8 mouse cellular contexts compared by ENCODE assay signal in genomic region chr2:147083471-147084365, GRCm38 (mm10). TPM values are rescaled to one million over a fixed set of nuclear protein-coding genes. Genes with fewer than 3 reads are reported as not detected.
A peak's percentile ranks its signal among the peaks of the same experiment; 100 is the strongest.
DNase-seq lines count a peak whose midpoint lies in the region; ATAC-seq and TF ChIP-seq lines count a peak whose summit lies in the region.

No protein-coding gene starts in this region.

- H3K27me3 ChIP-seq in heart, embryonic 16.5 days (ENCODE audit: control insufficient read depth, insufficient read depth, low read length), result peaks cover 58% of the 10 kb centered on the region
- H3K27me3 ChIP-seq in midbrain, embryonic 11.5 days (ENCODE audit: control insufficient read depth, insufficient read depth, low read length), result peaks cover 74% of the 10 kb centered on the region
- H3K27me3 ChIP-seq in testis, adult 2 months (ENCODE audit: control insufficient read depth, insufficient read depth, low read length), result peaks cover 2% of the 10 kb centered on the region

- peak; percentile 16 for DNase-seq in right cerebral cortex, postnatal 25 days
- no peak for DNase-seq in right cerebral cortex, postnatal 14 days
- peak; percentile 74 for DNase-seq in embryo, embryonic 9.5 days (ENCODE audit: extremely low spot score)
- peak; percentile 26 for DNase-seq in kidney, postnatal 14 days
- peak; percentile 97 for DNase-seq in midbrain, embryonic 11.5 days (ENCODE audit: low spot score, missing footprints)
- no peak for DNase-seq in right cerebral cortex, adult 18-20 months

- no peaks in the 10 kb centered on the region for H3K36me3 ChIP-seq in heart, embryonic 16.5 days (ENCODE audit: control insufficient read depth, insufficient read depth)
- H3K36me3 ChIP-seq in midbrain, embryonic 11.5 days (ENCODE audit: control insufficient read depth, insufficient read depth, low read length), result no peaks in the 10 kb centered on the region
- H3K36me3 ChIP-seq in testis, adult 2 months (ENCODE audit: control insufficient read depth, insufficient read depth, low read length), result no peaks in the 10 kb centered on the region

- no peaks in the 10 kb centered on the region for H3K9me3 ChIP-seq in heart, embryonic 16.5 days (replicated peaks; ENCODE audit: control insufficient read depth, low read length)
- no peaks in the 10 kb centered on the region for H3K9me3 ChIP-seq in midbrain, embryonic 11.5 days (ENCODE audit: control insufficient read depth, low read length)

- H3K9ac ChIP-seq in heart, embryonic 16.5 days (ENCODE audit: low read length), result no peak overlapping the region
- H3K9ac ChIP-seq in midbrain, embryonic 11.5 days (ENCODE audit: low read length), result no peak overlapping the region

- peaks cover 9% of the 10 kb centered on the region; the same call in 1 of the 2 replicates for H3K4me1 ChIP-seq in heart, embryonic 16.5 days (ENCODE audit: control insufficient read depth, insufficient read depth, low read length)
- H3K4me1 ChIP-seq in midbrain, embryonic 11.5 days (ENCODE audit: control insufficient read depth, insufficient read depth, low read length), result peaks cover 8% of the 10 kb centered on the region
- peaks cover 3% of the 10 kb centered on the region for H3K4me1 ChIP-seq in testis, adult 2 months (ENCODE audit: control insufficient read depth, insufficient read depth, low read length)

- TF ChIP-seq POLR2A in testis, adult 2 months (IDR thresholded peaks at IDR 0.05; ENCODE audit: control insufficient read depth, low read depth, low read length), result no peak

- TF ChIP-seq CTCF in testis, adult 2 months (IDR thresholded peaks at IDR 0.05; ENCODE audit: control insufficient read depth, insufficient read depth, insufficient replicate concordance, low read depth, low read length), result no peak

- peak overlapping the region; percentile 75 for H3K4me2 ChIP-seq in heart, embryonic 16.5 days (ENCODE audit: low read depth, low read length)
- H3K4me2 ChIP-seq in midbrain, embryonic 11.5 days, result no peak overlapping the region

- no peak overlapping the region for H3K27ac ChIP-seq in heart, embryonic 16.5 days (ENCODE audit: low read length)
- no peak overlapping the region for H3K27ac ChIP-seq in midbrain, embryonic 11.5 days (ENCODE audit: low read depth, low read length)
- H3K27ac ChIP-seq in testis, adult 2 months (ENCODE audit: control insufficient read depth, insufficient read depth, low read depth, low read length), result no peak overlapping the region

- peak; percentile 52 for ATAC-seq in heart, embryonic 16.5 days (replicated peaks; ENCODE audit: extremely low read depth, insufficient read depth, low FRiP score)
- ATAC-seq in midbrain, embryonic 11.5 days (ENCODE audit: low FRiP score), result peak; percentile 58

- H3K4me3 ChIP-seq in heart, embryonic 16.5 days (ENCODE audit: low read length), result peak overlapping the region; percentile 57
- peak overlapping the region; percentile 35 for H3K4me3 ChIP-seq in midbrain, embryonic 11.5 days (ENCODE audit: low read depth, low read length)
- peak overlapping the region; percentile 79 for H3K4me3 ChIP-seq in testis, adult 2 months (ENCODE audit: control insufficient read depth, low read depth, low read length)

- WGBS in heart, embryonic 16.5 days, result under 1% methylated on average over 71 of the region's 72 CpGs
- WGBS in midbrain, embryonic 11.5 days, result under 1% methylated on average over 72 of the region's 72 CpGs

RNA-seq across cellular contexts. Expression of gene Nkx2-4, which starts 1.5 kb away (rescaled TPM):
- not detected in 2 replicates for polyA plus RNA-seq in heart, embryonic 16.5 days (2015; fragmentation: Nextera tagmentation; extraction: Ambion mirVana)
- 3.0 and 4.3 TPM in 2 replicates for polyA plus RNA-seq in midbrain, embryonic 11.5 days (2014; fragmentation: Nextera tagmentation; extraction: Ambion mirVana)
- 1.5 and 1.8 TPM in 2 replicates for polyA plus RNA-seq in testis, adult 2 months (2012; rRNA removed)

Comparison
In these comparisons a context has a peak if more than half of its experiments do, and no peak if none do; other contexts are left out.
1. DNase-seq: peak in right cerebral cortex, postnatal 25 days (single experiment), embryo, embryonic 9.5 days (single experiment), kidney, postnatal 14 days (single experiment) and midbrain, embryonic 11.5 days (single experiment); none in right cerebral cortex, postnatal 14 days (single experiment) and right cerebral cortex, adult 18-20 months (single experiment).
2. Peak in every context shown above with its lines, with median percentiles within 50 percentile points of each other: H3K4me3 ChIP-seq.